In genomic region chr8:84193566-84193965, GRCm38 (mm10) we compare ENCODE assay signal across 10 mouse cellular contexts. TPM values are rescaled to one million over a fixed set of nuclear protein-coding genes. Genes with fewer than 3 reads are reported as not detected.
DNase-seq lines count a peak whose midpoint lies in the region; ATAC-seq and TF ChIP-seq lines count a peak whose summit lies in the region.
"Had no signal": no experiment of that assay in that cellular context is flagged by ENCODE, and none has a peak within 500 bp of the region (broad histone marks: within the 10 kb centered on the region; RNA-seq: fewer than 3 reads in every experiment).

No protein-coding gene starts in this region.

- no peak overlapping the region for H3K4me3 ChIP-seq in heart, adult 2 months
- H3K4me3 ChIP-seq in midbrain, embryonic 14.5 days (replicated peaks; ENCODE audit: low read depth, low read length), result no peak overlapping the region
- H3K4me3 ChIP-seq in midbrain, embryonic 10.5 days, result no peak overlapping the region
- no peak overlapping the region for H3K4me3 ChIP-seq in brown adipose tissue, adult 24 weeks (ENCODE audit: insufficient read depth, low read depth, low read length)
- H3K4me3 ChIP-seq in small intestine, adult 2 months (ENCODE audit: low read depth, low read length), result no peak overlapping the region

- no peak for TF ChIP-seq EP300 in heart, adult 2 months (IDR thresholded peaks at IDR 0.05; ENCODE audit: insufficient read depth, low read depth, low read length)

- no peaks in the 10 kb centered on the region for H3K79me2 ChIP-seq in heart, adult 2 months (replicated peaks; ENCODE audit: control insufficient read depth, insufficient read depth, low read length)

- intact Hi-C loops in heart, adult 2 months (cut with DNase I), result no loop called here

- H3K27ac ChIP-seq in heart, adult 2 months, result peak overlapping the region; percentile 97
- no peak overlapping the region for H3K27ac ChIP-seq in midbrain, embryonic 14.5 days (replicated peaks; ENCODE audit: low read depth, low read length)
- H3K27ac ChIP-seq in midbrain, embryonic 10.5 days (replicated peaks), result no peak overlapping the region
- peak overlapping the region; percentile 100 for H3K27ac ChIP-seq in brown adipose tissue, adult 24 weeks (replicated peaks; ENCODE audit: low read depth, low read length)
- H3K27ac ChIP-seq in small intestine, adult 2 months (ENCODE audit: insufficient read depth, low read depth, low read length), result no peak overlapping the region

- H3K4me2 ChIP-seq in midbrain, embryonic 14.5 days (ENCODE audit: low read length), result no peak overlapping the region

- DNase-seq in heart, adult 2 months, result no peak
- no peak for DNase-seq in heart, adult 11 months
- peak; percentile 46 for DNase-seq in midbrain, embryonic 14.5 days
- no peak for DNase-seq in midbrain, embryonic 10.5 days (ENCODE audit: low spot score)
- no peak for DNase-seq in layer of hippocampus, postnatal 36 days
- no peak for DNase-seq in frontal cortex, postnatal 25 days (ENCODE audit: low spot score in 2 of 2)

- H3K27me3 ChIP-seq in heart, adult 2 months (ENCODE audit: control insufficient read depth, insufficient read depth, low read length), result no peaks in the 10 kb centered on the region
- H3K27me3 ChIP-seq in midbrain, embryonic 14.5 days (ENCODE audit: control insufficient read depth, insufficient read depth, low read length), result no peaks in the 10 kb centered on the region
- H3K27me3 ChIP-seq in midbrain, embryonic 10.5 days (ENCODE audit: low read depth, poor library complexity, severe bottlenecking), result peaks cover 28% of the 10 kb centered on the region
- H3K27me3 ChIP-seq in small intestine, adult 2 months (ENCODE audit: control insufficient read depth, insufficient read depth, low read length), result no peaks in the 10 kb centered on the region
- H3K27me3 ChIP-seq: intestine, embryonic 15.5 days had no signal

- peak; percentile 57 for TF ChIP-seq CTCF in heart, adult 2 months (IDR thresholded peaks at IDR 0.05)
- TF ChIP-seq CTCF in small intestine, adult 2 months (IDR thresholded peaks at IDR 0.05; ENCODE audit: extremely low read depth, insufficient read length, insufficient replicate concordance, low read depth, low read length), result peak; percentile 46; the same call in 1 of the 2 replicates

- no peaks in the 10 kb centered on the region; the same call in 1 of the 2 replicates for H3K36me3 ChIP-seq in heart, adult 2 months (ENCODE audit: control insufficient read depth, insufficient read depth, low read length)
- H3K36me3 ChIP-seq in midbrain, embryonic 14.5 days (ENCODE audit: control insufficient read depth, insufficient read depth, low read length), result no peaks in the 10 kb centered on the region
- H3K36me3 ChIP-seq in midbrain, embryonic 10.5 days, result no peaks in the 10 kb centered on the region
- no peaks in the 10 kb centered on the region for H3K36me3 ChIP-seq in small intestine, adult 2 months (ENCODE audit: control insufficient read depth, insufficient read depth, low read length)
- H3K36me3 ChIP-seq: intestine, embryonic 15.5 days had no signal

- 95% methylated on average over 5 of the region's 5 CpGs for WGBS in heart, adult 2 months
- 80% methylated on average over 5 of the region's 5 CpGs for WGBS in midbrain, embryonic 14.5 days
- 78% methylated on average over 5 of the region's 5 CpGs for WGBS in midbrain, embryonic 10.5 days
- WGBS in small intestine, adult 2 months, result 86% methylated on average over 5 of the region's 5 CpGs

- no peaks in the 10 kb centered on the region for H3K9me3 ChIP-seq in midbrain, embryonic 14.5 days (ENCODE audit: control insufficient read depth, low read length)
- H3K9me3 ChIP-seq in midbrain, embryonic 10.5 days (replicated peaks), result no peaks in the 10 kb centered on the region
- H3K9me3 ChIP-seq: intestine, embryonic 15.5 days had no signal

- ATAC-seq in midbrain, embryonic 14.5 days (ENCODE audit: low FRiP score, low TSS enrichment), result no peak
- ATAC-seq: intestine, embryonic 15.5 days had no signal

- H3K9ac ChIP-seq in heart, adult 2 months (ENCODE audit: low read depth, low read length), result no peak overlapping the region
- H3K9ac ChIP-seq in midbrain, embryonic 14.5 days (replicated peaks; ENCODE audit: low read length), result no peak overlapping the region
- H3K9ac ChIP-seq: intestine, embryonic 15.5 days had no signal

- peaks cover 18% of the 10 kb centered on the region for H3K4me1 ChIP-seq in heart, adult 2 months (ENCODE audit: control insufficient read depth, insufficient read depth, low read length)
- peaks cover 14% of the 10 kb centered on the region for H3K4me1 ChIP-seq in midbrain, embryonic 14.5 days (ENCODE audit: control insufficient read depth, insufficient read depth, low read length)
- peaks cover 36% of the 10 kb centered on the region for H3K4me1 ChIP-seq in midbrain, embryonic 10.5 days
- H3K4me1 ChIP-seq in brown adipose tissue, adult 24 weeks (ENCODE audit: control insufficient read depth, insufficient read depth, insufficient read length, low read length), result peaks cover 10% of the 10 kb centered on the region
- peaks cover 21% of the 10 kb centered on the region for H3K4me1 ChIP-seq in small intestine, adult 2 months (ENCODE audit: control insufficient read depth, insufficient read depth, insufficient read length, low read length)

- TF ChIP-seq POLR2A in heart, adult 2 months (IDR thresholded peaks at IDR 0.05; ENCODE audit: insufficient read depth, low read depth, low read length), result no peak
- TF ChIP-seq POLR2A in small intestine, adult 2 months (IDR thresholded peaks at IDR 0.05; ENCODE audit: low read depth, low read length), result no peak

RNA-seq across cellular contexts. Expression of gene Nanos3, which starts 8.5 kb away (rescaled TPM):
- total RNA-seq in heart, adult 2 months (2021), result 1 to 10 TPM in 1 of 2 experiments, not detected in 1; 1.9 TPM
- polyA plus RNA-seq in heart, adult 2 months (2012; rRNA removed), result 0.61 TPM in 1 of 2 replicates, not detected in the other
- 9.4 and 11.7 TPM in 2 replicates for polyA plus RNA-seq in midbrain, embryonic 14.5 days (2014; fragmentation: Nextera tagmentation; extraction: Ambion mirVana)
- 3.0 and 5.6 TPM in 2 replicates for polyA plus RNA-seq in midbrain, embryonic 10.5 days (2016; fragmentation: Nextera tagmentation; extraction: Ambion mirVana)
- not detected in 2 replicates for polyA plus RNA-seq in brown adipose tissue, adult 24 weeks (2012; ENCODE audit: insufficient read depth, insufficient read length, missing spikeins)
- polyA plus RNA-seq in small intestine, adult 2 months (2012; rRNA removed), result 0.22 and 0.62 TPM in 2 replicates
- 1 to 10 TPM; 2.2 to 4.9 TPM for total RNA-seq in layer of hippocampus, postnatal 36 days (2021)
- total RNA-seq: liver, adult 2 months had no signal
- polyA plus RNA-seq: liver, adult 2 months had no signal

RNA-seq across cellular contexts. Expression of gene Zswim4, which starts 43.3 kb away (rescaled TPM):
- 1 to 10 TPM; 6.8 to 8.2 TPM for total RNA-seq in heart, adult 2 months (2021)
- 7.6 and 10.4 TPM in 2 replicates for polyA plus RNA-seq in heart, adult 2 months (2012; rRNA removed)
- polyA plus RNA-seq in midbrain, embryonic 14.5 days (2014; fragmentation: Nextera tagmentation; extraction: Ambion mirVana), result 28.7 and 35.6 TPM in 2 replicates
- polyA plus RNA-seq in midbrain, embryonic 10.5 days (2016; fragmentation: Nextera tagmentation; extraction: Ambion mirVana), result 30.4 and 39.5 TPM in 2 replicates
- polyA plus RNA-seq in brown adipose tissue, adult 24 weeks (2012; ENCODE audit: insufficient read depth, insufficient read length, missing spikeins), result 2.7 and 2.8 TPM in 2 replicates
- 8.1 and 30.0 TPM in 2 replicates for polyA plus RNA-seq in small intestine, adult 2 months (2012; rRNA removed)
- 10 to 100 TPM; 16.8 to 18.1 TPM for total RNA-seq in layer of hippocampus, postnatal 36 days (2021)

RNA-seq across cellular contexts. Expression of gene 4930432K21Rik, which starts 45.7 kb away (rescaled TPM):
- total RNA-seq in heart, adult 2 months (2021), result under 1 TPM; 0.26 to 0.30 TPM
- 0.29 and 0.55 TPM in 2 replicates for polyA plus RNA-seq in heart, adult 2 months (2012; rRNA removed)
- polyA plus RNA-seq in midbrain, embryonic 14.5 days (2014; fragmentation: Nextera tagmentation; extraction: Ambion mirVana), result 1.8 and 1.9 TPM in 2 replicates
- polyA plus RNA-seq in midbrain, embryonic 10.5 days (2016; fragmentation: Nextera tagmentation; extraction: Ambion mirVana), result 2.4 TPM in 2 replicates
- polyA plus RNA-seq in brown adipose tissue, adult 24 weeks (2012; ENCODE audit: insufficient read depth, insufficient read length, missing spikeins), result 0.79 TPM in 1 of 2 replicates, not detected in the other
- polyA plus RNA-seq in small intestine, adult 2 months (2012; rRNA removed), result 0.05 and 0.22 TPM in 2 replicates
- 1 to 10 TPM; 1.7 to 1.8 TPM for total RNA-seq in layer of hippocampus, postnatal 36 days (2021)
- total RNA-seq: liver, adult 2 months had no signal

RNA-seq across cellular contexts. Expression of gene Cc2d1a, which starts 45.8 kb away (rescaled TPM):
- total RNA-seq in heart, adult 2 months (2021), result 10 to 100 TPM; 10.6 to 11.9 TPM
- 10.2 and 11.2 TPM in 2 replicates for polyA plus RNA-seq in heart, adult 2 months (2012; rRNA removed)
- 28.9 and 33.1 TPM in 2 replicates for polyA plus RNA-seq in midbrain, embryonic 14.5 days (2014; fragmentation: Nextera tagmentation; extraction: Ambion mirVana)
- 14.0 and 18.1 TPM in 2 replicates for polyA plus RNA-seq in midbrain, embryonic 10.5 days (2016; fragmentation: Nextera tagmentation; extraction: Ambion mirVana)
- 6.8 and 7.1 TPM in 2 replicates for polyA plus RNA-seq in brown adipose tissue, adult 24 weeks (2012; ENCODE audit: insufficient read depth, insufficient read length, missing spikeins)
- polyA plus RNA-seq in small intestine, adult 2 months (2012; rRNA removed), result 21.0 and 50.8 TPM in 2 replicates
- 10 to 100 TPM; 58.3 to 64.6 TPM for total RNA-seq in layer of hippocampus, postnatal 36 days (2021)

RNA-seq across cellular contexts. Expression of gene D8Ertd738e, which starts 56.0 kb away (rescaled TPM):
- 100 to 1,000 TPM; 206 to 249 TPM for total RNA-seq in heart, adult 2 months (2021)
- polyA plus RNA-seq in heart, adult 2 months (2012; rRNA removed), result 144 and 158 TPM in 2 replicates
- polyA plus RNA-seq in midbrain, embryonic 14.5 days (2014; fragmentation: Nextera tagmentation; extraction: Ambion mirVana), result 261 and 282 TPM in 2 replicates
- polyA plus RNA-seq in midbrain, embryonic 10.5 days (2016; fragmentation: Nextera tagmentation; extraction: Ambion mirVana), result 363 and 389 TPM in 2 replicates
- polyA plus RNA-seq in brown adipose tissue, adult 24 weeks (2012; ENCODE audit: insufficient read depth, insufficient read length, missing spikeins), result 245 and 259 TPM in 2 replicates
- 46.2 and 63.5 TPM in 2 replicates for polyA plus RNA-seq in small intestine, adult 2 months (2012; rRNA removed)
- 100 to 1,000 TPM; 131 to 145 TPM for total RNA-seq in layer of hippocampus, postnatal 36 days (2021)

Comparison
In these comparisons a context has a peak if more than half of its experiments do, and no peak if none do; other contexts are left out.
1. H3K27ac ChIP-seq: peak in heart, adult 2 months (single experiment) and brown adipose tissue, adult 24 weeks (single experiment); none in midbrain, embryonic 14.5 days (single experiment), midbrain, embryonic 10.5 days (single experiment) and small intestine, adult 2 months (single experiment).